Mouse (Mus musculus) megakaryocyte-erythroid progenitor cell, adult 5-6 weeks (primary cell): ENCODE data around the gene Fgfr2. TPM values are rescaled to one million over a fixed set of nuclear protein-coding genes. Genes with fewer than 3 reads are reported as not detected.

ENCODE experiments used
- ATAC-seq: replicated peaks from 2 replicates; pipeline ENCODE4 v1.8.0; 2016; ENCODE audit warnings: mild to moderate bottlenecking, inconsistent platforms; ENCODE audit not compliant: severe bottlenecking, poor library complexity, low FRiP score, low TSS enrichment
- total RNA-seq, 2 experiments: library from RNA; stranded (forward) in 1 of 2; stranded (reverse) in 1 of 2; fragments of 200-1000, 215-1000 nt in 1 of 2; fragments of >200 nt in 1 of 2; fragmentation: Nextera tagmentation in 1 of 2; gene quantifications; 2 replicates each; pipeline ENCODE4 v1.2.3; 2014 to 2017

Fgfr2 gene
- total RNA-seq, 2 experiments from 2014 or later: not detected

DNA sequence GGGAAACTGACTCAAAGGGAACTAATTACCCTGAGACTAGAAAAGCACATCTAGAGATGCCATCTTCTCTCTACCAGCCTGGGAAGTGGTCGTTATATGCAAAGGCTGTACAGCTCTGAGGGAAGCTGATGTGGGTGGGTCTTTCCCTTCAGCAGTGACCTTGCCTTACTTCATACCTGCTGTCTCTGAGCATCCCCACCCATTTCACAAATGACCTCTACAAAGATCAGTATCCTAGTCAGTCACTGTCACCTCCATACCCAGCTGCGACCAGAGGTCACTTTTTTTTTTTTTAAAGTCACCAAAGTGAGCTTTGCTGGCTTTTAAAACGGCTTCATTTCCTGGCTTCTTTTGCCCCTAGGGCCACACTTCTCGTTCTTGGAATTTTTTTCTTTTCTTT, 2869.9 kb downstream of the Fgfr2 start:
- no peak for ATAC-seq

DNA sequence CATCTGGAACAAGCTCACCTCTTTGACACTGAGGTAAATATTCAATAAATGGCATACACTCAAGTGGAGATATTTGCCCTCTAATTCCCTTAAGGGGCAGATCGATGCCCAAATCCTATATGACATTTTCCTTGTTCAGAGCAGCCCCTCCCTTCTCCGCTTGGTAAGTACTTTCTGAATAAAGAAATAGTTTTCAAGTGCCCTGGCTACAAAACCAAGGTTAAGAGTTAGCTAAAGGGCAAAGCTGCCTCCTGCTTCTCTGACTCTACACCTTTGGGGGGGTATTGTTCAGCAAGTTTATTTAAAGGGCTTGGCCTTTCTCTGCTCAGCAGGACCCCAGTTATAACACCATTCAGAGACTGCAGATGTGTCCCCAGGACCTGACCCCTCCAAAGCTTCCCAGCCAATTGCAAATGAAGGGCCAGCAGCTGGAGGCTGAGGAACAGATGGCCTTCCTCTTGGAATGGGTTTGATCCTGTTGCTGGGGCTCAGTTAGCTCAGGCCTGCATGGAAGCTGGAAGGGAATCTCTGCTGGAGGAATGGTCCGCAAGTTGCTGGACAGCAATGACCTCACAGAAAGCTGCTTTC, 2871.1 kb downstream of the Fgfr2 start:
- no peak for ATAC-seq

DNA sequence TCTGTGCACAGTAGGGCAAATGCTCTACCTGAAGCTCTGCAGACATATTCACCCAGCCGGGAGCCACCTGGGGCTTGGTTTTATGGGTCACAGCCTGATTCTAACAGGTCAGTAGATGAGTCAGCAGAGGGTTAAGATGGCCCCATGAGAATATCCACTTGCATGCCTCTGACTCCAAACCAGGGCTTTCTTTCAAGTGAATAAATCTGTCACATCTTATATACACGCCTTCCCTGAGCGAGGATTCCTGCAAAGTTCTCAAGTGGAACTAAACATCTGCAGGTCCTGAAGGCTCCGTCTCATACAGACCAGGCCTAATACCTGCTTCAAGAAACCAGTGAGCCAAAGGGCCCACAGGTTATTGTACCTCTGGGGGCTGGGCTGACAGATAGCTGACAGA, 2872.2 kb downstream of the Fgfr2 start:
- no peak for ATAC-seq

- no peak for ATAC-seq
These were observed 2874.7 kb downstream of the Fgfr2 start for GRCm38 (mm10) chr7:130248403-130248802.

DNA sequence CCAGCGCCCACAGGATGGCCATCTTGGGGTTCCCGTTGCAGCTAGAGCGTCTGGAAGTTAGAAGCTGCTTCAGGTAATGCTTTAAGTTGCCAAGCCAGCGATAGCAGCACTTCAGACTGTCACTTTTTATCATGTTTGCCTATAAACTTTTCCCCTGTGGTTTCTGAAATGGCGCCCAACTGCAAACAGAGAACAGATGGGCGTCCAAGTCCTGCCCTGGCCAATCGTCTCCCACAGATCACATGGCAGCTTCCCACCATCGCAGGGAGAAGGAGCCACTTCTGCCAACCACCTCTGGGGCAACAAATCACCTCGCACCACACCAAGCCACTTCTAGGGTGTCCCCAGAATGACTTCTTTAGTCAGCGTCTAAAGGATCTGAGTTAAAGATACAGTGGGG, 2875.3 kb downstream of the Fgfr2 start:
- ATAC-seq: no peak

DNA sequence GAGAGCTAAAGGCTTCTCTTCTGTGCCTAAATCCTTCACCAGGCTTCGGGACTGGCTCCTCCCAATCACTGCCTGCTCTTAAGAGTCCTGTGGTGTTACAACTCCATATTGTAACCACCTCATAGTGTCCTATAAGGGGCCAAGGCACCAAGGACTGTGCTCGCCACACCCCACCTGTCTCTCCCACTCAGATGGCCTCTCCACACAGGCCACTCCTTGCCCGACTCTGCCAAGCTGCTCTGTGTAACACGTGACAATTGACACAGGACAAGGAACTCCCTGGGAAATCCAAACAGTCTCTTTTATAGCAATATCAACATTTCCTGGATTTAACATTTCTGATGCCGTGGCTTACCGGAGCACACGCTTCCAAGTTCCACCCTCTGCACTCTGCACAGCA, 2876.7 kb downstream of the Fgfr2 start:
- ATAC-seq: no peak

- ATAC-seq: no peak
These were observed 2878.6 kb downstream of the Fgfr2 start for GRCm38 (mm10) chr7:130244545-130244944.

DNA sequence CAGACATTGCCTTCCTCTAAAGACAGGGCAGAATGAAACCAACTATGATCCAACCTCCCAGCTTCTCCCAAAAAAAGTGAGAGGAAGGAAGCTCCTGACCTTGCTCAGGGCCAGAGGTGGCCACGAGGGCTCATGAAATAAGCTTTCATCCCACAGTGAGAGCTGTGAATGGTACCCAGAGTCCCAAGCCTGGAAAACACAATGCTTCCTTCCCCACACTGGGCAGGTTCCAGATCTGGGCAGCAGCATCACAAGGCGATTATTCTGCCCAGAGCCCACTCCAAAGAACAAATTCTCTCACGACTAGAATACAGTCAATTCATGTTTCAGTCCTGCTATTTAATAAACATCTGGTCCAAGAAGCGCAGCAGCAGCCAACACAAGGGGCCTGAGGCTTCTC, 2879.3 kb downstream of the Fgfr2 start:
- ATAC-seq: no peak

DNA sequence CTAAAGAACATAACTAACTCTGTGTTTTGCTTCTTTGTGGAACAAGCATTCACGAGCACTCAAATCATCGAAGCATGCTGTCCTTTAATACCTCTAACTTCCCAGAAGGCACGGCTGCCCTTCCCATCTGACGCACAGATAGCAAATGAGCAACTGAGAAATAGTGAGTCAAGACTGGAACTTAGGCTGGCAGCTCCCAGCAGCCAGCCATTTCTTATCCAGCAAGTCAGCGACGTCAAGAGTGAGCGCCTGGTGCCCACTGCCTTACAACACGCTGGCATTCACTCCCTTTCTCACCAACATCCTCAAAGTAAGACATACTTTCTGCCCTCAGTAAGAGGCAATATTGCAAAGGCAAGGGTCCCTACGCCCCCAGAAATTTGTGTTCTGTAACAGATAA, 2883.0 kb downstream of the Fgfr2 start:
- ATAC-seq: no peak

DNA sequence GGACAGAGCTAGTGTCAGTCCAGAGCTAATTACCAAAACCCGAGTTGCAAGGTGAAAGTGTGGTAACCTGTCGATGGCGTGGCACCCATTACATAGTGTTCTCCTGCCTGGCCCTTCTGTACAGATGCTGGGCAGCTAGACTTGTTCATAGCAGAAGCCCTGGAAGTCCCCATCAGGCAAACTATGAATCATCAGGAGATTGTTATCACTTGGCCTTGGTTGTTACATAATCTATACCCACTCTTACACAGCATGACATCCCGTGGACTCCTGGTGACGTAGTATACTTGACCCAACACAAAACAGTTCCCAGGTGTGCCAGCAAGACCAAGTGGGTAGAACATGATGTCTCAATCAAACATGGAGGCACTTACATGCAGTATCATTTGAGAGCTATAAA, 2885.9 kb downstream of the Fgfr2 start:
- no peak for ATAC-seq

DNA sequence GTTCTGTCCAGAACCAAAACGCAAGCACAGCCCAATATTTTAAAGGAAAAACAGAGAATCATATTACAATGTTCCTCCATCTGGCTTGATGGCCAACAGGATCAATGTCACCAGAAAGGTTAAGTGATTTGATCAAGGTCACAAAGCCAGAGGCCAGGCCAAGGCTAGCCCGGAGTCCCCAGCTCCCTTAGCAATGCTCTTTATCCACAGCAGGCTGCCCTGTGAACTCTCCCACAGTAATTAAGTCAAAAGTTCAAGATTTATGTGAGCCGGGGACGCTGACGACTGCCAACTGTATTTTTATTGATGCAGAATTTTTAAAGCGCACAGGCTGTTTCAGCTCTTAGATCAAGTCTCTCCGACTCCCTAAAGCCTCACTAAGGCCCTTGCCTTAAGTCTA, 2889.4 kb downstream of the Fgfr2 start:
- no peak for ATAC-seq

GRCm38 (mm10) chr7:130230034-130230433, 2893.1 kb downstream of the Fgfr2 start:
- no peak for ATAC-seq

DNA sequence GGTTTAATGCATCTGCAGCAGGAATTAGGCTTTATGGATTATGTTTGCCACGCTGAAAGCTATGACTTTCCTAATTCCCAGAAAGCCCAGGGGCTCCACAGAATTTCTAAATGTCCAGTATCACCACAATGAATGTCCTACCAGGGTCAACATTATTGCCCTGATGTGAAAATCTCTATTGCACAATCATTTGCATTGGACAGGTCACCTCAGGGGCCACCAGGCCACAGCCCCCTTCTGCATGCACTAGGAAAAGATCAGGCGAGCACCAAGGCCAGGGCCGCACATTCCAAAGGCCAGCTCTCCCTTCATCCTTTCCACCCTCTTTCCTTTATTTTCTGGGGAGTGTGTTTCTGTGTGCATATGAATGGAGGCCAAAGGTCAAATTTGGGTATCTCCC, 2897.9 kb downstream of the Fgfr2 start:
- no peak for ATAC-seq

DNA sequence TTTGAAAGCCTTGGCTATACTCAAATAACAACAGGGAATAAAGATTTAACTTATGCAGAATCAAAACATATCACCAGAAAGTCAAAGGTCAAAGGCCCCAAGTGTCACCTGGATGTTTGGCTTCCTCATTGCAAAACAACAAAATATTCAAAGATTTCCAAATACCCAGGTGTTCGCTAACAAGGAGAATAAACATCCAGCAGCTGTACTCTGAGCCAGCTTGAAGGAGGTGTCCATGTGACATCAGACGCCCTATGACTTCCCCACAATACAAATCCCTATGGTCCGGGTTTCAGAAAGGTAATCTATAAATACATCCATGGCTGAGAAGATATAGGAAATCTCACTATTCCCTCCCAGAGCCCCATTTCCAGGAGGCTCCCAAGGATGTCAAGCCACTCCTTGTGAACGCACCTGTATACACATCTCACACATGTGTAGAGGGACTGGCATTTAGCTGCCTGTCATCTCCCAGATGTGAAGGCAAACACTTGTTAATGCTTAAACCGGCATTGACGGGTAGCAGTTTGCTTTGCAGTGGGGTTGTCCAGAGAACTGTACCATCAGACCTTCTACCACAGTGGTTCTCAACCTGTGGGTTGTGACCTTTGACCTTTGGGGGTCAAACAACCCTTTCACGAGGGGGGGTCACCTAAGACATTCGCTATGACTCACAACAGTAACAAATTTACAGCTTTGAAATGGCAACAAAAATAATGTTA, 2900.4 kb downstream of the Fgfr2 start:
- no peak for ATAC-seq

DNA sequence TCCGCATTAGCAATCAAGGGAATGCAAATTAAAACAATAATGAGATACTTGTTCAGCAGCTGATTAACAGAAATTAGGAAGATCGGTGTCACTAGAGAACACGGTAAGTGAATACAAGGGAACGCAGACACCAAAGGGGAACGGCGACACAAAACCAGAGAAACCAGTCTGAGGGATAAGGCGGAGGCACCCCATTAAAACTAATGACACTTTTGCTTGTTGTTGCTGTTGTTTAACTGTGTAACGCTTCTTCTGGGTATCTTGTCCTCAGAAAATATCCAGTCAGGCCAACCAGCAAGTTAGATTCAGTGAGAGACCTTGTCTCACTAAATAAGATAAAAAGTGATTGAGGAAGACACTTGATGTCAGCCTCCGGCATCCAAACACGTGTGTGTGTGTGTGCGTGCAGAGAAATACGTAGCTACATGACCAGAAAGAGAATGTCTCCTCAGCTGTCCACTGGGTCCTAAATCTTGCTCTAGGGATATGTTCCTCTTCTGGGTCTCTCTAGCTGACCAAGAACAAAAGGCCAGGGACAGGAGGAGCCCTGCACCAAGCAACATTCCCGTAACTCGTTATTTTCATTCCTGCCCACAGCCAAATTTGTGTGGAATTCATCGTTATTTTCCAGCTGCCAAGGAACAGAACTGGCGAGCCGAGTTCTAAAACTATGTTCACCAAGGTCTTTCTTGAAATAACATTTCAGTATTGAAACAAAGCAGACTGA, 2901.3 kb downstream of the Fgfr2 start:
- no peak for ATAC-seq

- ATAC-seq: no peak
These were observed 2902.5 kb downstream of the Fgfr2 start for GRCm38 (mm10) chr7:130220627-130221026.

GRCm38 (mm10) chr7:130219844-130220243, 2903.3 kb downstream of the Fgfr2 start:
- no peak for ATAC-seq

DNA sequence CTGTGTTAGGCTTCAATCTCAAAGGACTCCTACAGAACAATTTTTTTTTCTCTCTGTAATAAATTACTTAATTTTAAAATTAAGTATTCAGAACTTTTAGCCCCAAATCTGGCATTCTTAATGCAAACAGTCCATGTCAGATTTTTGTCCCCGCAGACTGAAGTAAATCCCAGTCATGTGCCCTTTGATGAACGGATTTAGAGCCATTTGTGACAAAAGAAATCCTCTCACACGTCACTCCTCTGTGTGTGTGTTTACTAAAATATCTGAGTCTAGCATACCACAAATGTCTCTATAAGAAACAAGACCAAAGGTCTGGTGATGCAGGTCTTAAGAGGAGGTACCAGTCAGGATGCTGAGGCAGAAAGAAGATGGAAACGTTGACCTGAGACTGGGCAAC, 2906.9 kb downstream of the Fgfr2 start:
- ATAC-seq: no peak

- ATAC-seq: no peak
These were observed 2907.6 kb downstream of the Fgfr2 start for GRCm38 (mm10) chr7:130215348-130216252.

- no peak for ATAC-seq
These were observed 2910.0 kb downstream of the Fgfr2 start for GRCm38 (mm10) chr7:130213156-130213555.
